Mouse (Mus musculus) myocyte (in vitro differentiated cells): ENCODE measurements around the gene E2f4. TPM values are rescaled to one million over a fixed set of nuclear protein-coding genes. Genes with fewer than 3 reads are reported as not detected.
A peak's percentile ranks its signal among the peaks of the same experiment; 100 is the strongest.

ENCODE experiments used
- H3K27me3 ChIP-seq: one replicate; pipeline ENCODE4 v1.6.1; 2011; ENCODE audit not compliant: control insufficient read depth, insufficient read depth, insufficient read length
- H3K36me3 ChIP-seq: one replicate; pipeline ENCODE4 v1.6.1; 2011; ENCODE audit not compliant: control insufficient read depth, insufficient read depth
- H3K4me2 ChIP-seq: one replicate; pipeline ENCODE4 v1.6.1; 2011; ENCODE audit warnings: low read depth, control low read depth
- H3K4me3 ChIP-seq: one replicate; pipeline ENCODE4 v1.5.1; 2011; ENCODE audit warnings: mild to moderate bottlenecking, control low read depth, moderate library complexity
- H3K79me2 ChIP-seq: one replicate; pipeline ENCODE4 v1.6.1; 2011; ENCODE audit not compliant: control insufficient read depth, insufficient read depth
- H3ac ChIP-seq: one replicate; pipeline ENCODE4 v1.6.1; 2011; ENCODE audit not compliant: control insufficient read depth, insufficient read length
- CEBPB ChIP-seq: IDR thresholded peaks from 2 replicates; pipeline ENCODE4 v1.6.1; 2011; ENCODE audit warnings: mild to moderate bottlenecking, moderate library complexity; ENCODE audit not compliant: poor library complexity, insufficient read depth, severe bottlenecking
- E2F4 ChIP-seq: IDR thresholded peaks from one replicate; pipeline ENCODE4 v1.6.1; 2011; ENCODE audit warnings: mild to moderate bottlenecking, control low read depth, moderate library complexity; ENCODE audit not compliant: insufficient read depth
- MAX ChIP-seq: IDR thresholded peaks from one replicate; pipeline ENCODE4 v1.6.1; 2011; ENCODE audit warnings: low read depth, mild to moderate bottlenecking, control low read depth
- MYOD1 ChIP-seq, 3 experiments: IDR thresholded peaks; one replicate each; pipeline ENCODE4 v1.6.1; 2011; ENCODE audit warnings: control low read depth in 2 of 3, low read depth in 2 of 3, mild to moderate bottlenecking in 2 of 3, moderate library complexity in 1 of 3; ENCODE audit not compliant: insufficient read length in 2 of 3, control insufficient read depth in 1 of 3
- MYOG ChIP-seq, 3 experiments: IDR thresholded peaks; one replicate each; pipeline ENCODE4 v1.6.1; 2011; ENCODE audit warnings: control low read depth in 2 of 3, low read depth in 2 of 3, mild to moderate bottlenecking in 2 of 3; ENCODE audit not compliant: insufficient read length in 2 of 3, control insufficient read depth in 1 of 3, insufficient read depth in 1 of 3
- POLR2A ChIP-seq: IDR thresholded peaks from one replicate; pipeline ENCODE4 v1.6.1; 2011; ENCODE audit warnings: low read depth, mild to moderate bottlenecking, control low read depth, moderate library complexity; ENCODE audit not compliant: insufficient read length
- POLR2AphosphoS2 ChIP-seq: IDR thresholded peaks from one replicate; pipeline ENCODE4 v1.6.1; 2011; ENCODE audit warnings: low read depth, control low read depth; ENCODE audit not compliant: insufficient read length
- REST ChIP-seq: IDR thresholded peaks from one replicate; pipeline ENCODE4 v1.6.1; 2011; ENCODE audit warnings: mild to moderate bottlenecking, control low read depth, moderate library complexity; ENCODE audit not compliant: insufficient read depth, insufficient read length
- SRF ChIP-seq: IDR thresholded peaks from one replicate; pipeline ENCODE4 v1.6.1; 2011; ENCODE audit warnings: low read depth; ENCODE audit not compliant: control insufficient read depth, insufficient read length
- TCF12 ChIP-seq: IDR thresholded peaks from one replicate; pipeline ENCODE4 v1.6.1; 2011; ENCODE audit warnings: mild to moderate bottlenecking, control low read depth; ENCODE audit not compliant: poor library complexity, insufficient read depth, severe bottlenecking
- TCF3 ChIP-seq: IDR thresholded peaks from one replicate; pipeline ENCODE4 v1.6.1; 2011; ENCODE audit warnings: low read depth, control low read depth; ENCODE audit not compliant: insufficient read length
- USF1 ChIP-seq: IDR thresholded peaks from one replicate; pipeline ENCODE4 v1.6.1; 2011; ENCODE audit warnings: low read depth, mild to moderate bottlenecking, control low read depth, moderate library complexity
- polyA plus RNA-seq: library from polyadenylated mRNA; unstranded; fragments of >200 nt; fragmentation: generic; extraction: Trizol; gene quantifications from one replicate; pipeline ENCODE4 v1.2.1, GENCODE M21; 2012; ENCODE audit warnings: missing spikeins

The E2f4 gene
- polyA plus RNA-seq, 1 experiment, result 59.7 TPM

DNA sequence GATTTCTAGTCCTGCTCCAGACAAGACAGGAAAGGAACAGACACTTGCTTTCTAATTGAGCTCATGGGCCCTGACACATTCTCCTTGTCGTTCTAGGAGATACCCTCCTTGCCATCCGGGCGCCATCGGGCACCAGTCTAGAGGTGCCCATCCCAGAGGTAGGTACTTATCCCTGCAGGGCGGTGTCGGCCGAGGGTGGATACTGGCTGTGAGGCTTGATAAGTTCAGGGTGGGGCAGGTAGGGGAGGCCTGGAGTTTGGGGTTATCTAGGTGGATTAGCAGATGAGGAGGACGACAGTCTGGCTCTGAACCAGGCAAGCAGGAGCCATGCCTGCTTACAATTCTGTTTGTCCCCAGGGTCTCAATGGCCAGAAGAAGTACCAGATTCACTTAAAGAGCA, 2.5 kb downstream of the E2f4 start:
- Histone ChIP-seq H3K4me2 (peak overlapping the region; percentile 82), H3ac (no peak overlapping the region), H3K79me2 (peaks cover 32% of the 10 kb centered on the region), H3K27me3 (no peaks in the 10 kb centered on the region), H3K36me3 (peaks cover 48% of the 10 kb centered on the region), H3K4me3 (peak overlapping the region; percentile 93)
- TF ChIP-seq POLR2A, result no peak
- TF ChIP-seq CEBPB, result no peak
- TF ChIP-seq MYOG (IDR thresholded peaks at IDR 0.05; ENCODE audit: control insufficient read depth in 1 of 3, insufficient read depth in 1 of 3, insufficient read length in 2 of 3, low read depth in 2 of 3), result no peak
- TF ChIP-seq POLR2AphosphoS2, result no peak
- no peak for TF ChIP-seq SRF
- TF ChIP-seq E2F4, result no peak
- no peak for TF ChIP-seq MYOD1 (IDR thresholded peaks at IDR 0.05; ENCODE audit: control insufficient read depth in 1 of 3, insufficient read length in 2 of 3, low read depth in 2 of 3)
- no peak for TF ChIP-seq TCF3
- no peak for TF ChIP-seq TCF12

DNA sequence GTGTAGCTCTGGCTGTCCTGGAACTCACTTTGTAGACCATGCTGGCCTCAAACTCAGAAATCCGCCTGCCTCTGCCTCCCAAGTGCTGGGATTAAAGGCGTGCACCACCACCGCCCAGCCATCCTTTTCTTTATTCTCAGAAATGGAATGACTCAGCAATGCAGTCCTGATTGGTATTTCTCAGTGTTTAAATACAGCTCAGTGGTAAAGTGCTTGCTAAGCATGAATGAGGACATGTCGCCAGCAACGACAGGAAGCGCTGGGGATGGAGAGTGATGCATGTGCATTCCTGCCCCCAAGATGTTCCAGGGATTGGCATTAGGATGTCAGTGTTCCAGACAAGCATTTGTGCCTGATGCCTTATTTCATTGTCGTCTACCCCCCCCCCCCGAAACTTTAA, 5.9 kb downstream of the E2f4 start:
- Histone ChIP-seq H3K79me2 (peaks cover 20% of the 10 kb centered on the region), H3K4me2 (no peak overlapping the region), H3ac (no peak overlapping the region), H3K4me3 (no peak overlapping the region), H3K27me3 (no peaks in the 10 kb centered on the region), H3K36me3 (peaks cover 48% of the 10 kb centered on the region)
- TF ChIP-seq POLR2AphosphoS2, result no peak
- TF ChIP-seq SRF, result no peak
- TF ChIP-seq POLR2A, result no peak

DNA sequence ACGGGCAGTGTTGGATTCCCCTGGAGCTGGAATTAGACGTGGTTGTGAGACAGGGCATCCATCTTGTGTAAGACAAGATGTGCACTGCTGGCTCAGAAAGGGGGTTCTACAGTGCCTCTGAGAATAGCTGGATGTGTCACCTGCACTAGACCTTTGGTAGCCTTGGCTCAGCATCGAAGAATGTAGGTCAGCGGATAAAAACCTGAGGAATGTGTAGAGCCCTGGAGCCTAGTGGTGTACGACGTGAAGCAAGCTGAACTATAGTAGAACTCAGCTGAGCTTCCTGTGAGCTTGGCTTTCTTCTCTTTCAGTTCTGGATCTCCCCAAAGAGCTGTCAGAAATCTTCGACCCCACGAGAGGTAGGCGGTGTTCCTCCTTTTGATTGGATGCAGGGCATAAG, 6.4 kb downstream of the E2f4 start:
- Histone ChIP-seq H3K4me2 (no peak overlapping the region), H3K27me3 (no peaks in the 10 kb centered on the region), H3K79me2 (peaks cover 16% of the 10 kb centered on the region), H3K4me3 (no peak overlapping the region), H3ac (no peak overlapping the region), H3K36me3 (peaks cover 52% of the 10 kb centered on the region)
- TF ChIP-seq E2F4 (no peak), MYOG (IDR thresholded peaks at IDR 0.05; ENCODE audit: control insufficient read depth in 1 of 3, insufficient read depth in 1 of 3, insufficient read length in 2 of 3, low read depth in 2 of 3) (no peak), REST (no peak), POLR2A (no peak), SRF (no peak), CEBPB (no peak), USF1 (no peak), TCF3 (no peak), MAX (no peak), TCF12 (no peak), POLR2AphosphoS2 (no peak), MYOD1 (IDR thresholded peaks at IDR 0.05; ENCODE audit: control insufficient read depth in 1 of 3, insufficient read length in 2 of 3, low read depth in 2 of 3) (no peak)

DNA sequence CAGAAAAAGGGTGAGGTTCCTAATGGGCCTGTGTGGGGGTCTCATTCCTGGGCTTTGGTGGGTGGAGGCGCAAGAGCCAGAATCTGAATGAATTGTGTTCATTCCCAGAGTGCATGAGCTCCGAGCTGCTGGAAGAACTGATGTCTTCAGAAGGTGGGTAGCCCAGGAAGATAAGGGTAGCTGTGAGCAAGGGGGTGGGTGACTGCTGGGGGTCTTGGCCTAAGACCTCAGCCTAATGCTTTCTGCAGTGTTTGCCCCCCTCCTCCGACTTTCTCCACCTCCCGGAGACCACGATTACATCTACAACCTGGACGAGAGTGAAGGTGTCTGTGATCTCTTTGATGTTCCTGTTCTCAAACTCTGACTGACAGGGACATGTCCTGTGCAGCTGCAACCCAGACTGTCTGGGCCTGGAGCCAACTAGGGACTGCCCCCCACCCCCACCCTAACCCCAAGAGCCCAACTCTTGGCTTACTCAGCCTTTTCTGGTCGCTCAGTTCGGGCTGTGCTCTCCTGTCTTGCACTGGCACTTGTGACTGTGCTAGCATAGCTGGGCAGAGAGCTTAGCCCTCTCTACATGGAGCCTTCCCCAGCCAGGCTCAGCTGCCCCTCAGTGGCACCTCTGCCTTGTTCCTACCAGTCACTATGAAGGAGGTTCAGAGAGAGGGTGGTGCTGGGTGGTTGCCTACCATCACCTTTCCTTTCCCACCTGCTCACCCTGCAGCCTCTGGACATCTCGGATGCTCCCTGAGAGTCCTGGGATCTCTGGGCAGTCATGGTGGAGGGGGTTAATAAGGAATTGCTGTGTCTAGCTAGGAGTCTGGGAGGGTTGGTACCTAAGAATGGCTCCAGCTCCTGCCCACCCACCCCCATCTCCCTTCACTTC, 7.1 kb downstream of the E2f4 start:
- TF ChIP-seq POLR2AphosphoS2 (peak; percentile 98), USF1 (no peak), CEBPB (no peak), MYOG (IDR thresholded peaks at IDR 0.05; ENCODE audit: control insufficient read depth in 1 of 3, insufficient read depth in 1 of 3, insufficient read length in 2 of 3, low read depth in 2 of 3) (peak in 1 of 3 experiments; percentile 22), TCF3 (peak; percentile 4), MYOD1 (IDR thresholded peaks at IDR 0.05; ENCODE audit: control insufficient read depth in 1 of 3, insufficient read length in 2 of 3, low read depth in 2 of 3) (peak; percentile 75 to 92 (median 88)), POLR2A (peak; percentile 55), TCF12 (peak; percentile 37), REST (no peak)
- Histone ChIP-seq H3K4me3 (no peak overlapping the region), H3K27me3 (no peaks in the 10 kb centered on the region), H3K4me2 (peak overlapping the region; percentile 24), H3ac (no peak overlapping the region), H3K79me2 (peaks cover 11% of the 10 kb centered on the region), H3K36me3 (peaks cover 49% of the 10 kb centered on the region)
